Mouse (Mus musculus) G1E (cell line): ENCODE measurements around the gene Ppp1r15a.

Source experiments
- CTCF ChIP-seq: IDR thresholded peaks from 2 replicates; pipeline ENCODE4 v1.5.1; 2012; ENCODE audit warnings: low read depth, low read length, inconsistent platforms, mixed read lengths
- GATA1 ChIP-seq: IDR thresholded peaks from 2 replicates; pipeline ENCODE4 v1.6.1; 2012; ENCODE audit warnings: borderline replicate concordance, low read length, inconsistent platforms, mixed read lengths
- POLR2AphosphoS5 ChIP-seq: IDR thresholded peaks from 2 replicates; pipeline ENCODE4 v1.6.1; 2012; ENCODE audit warnings: low read depth, low read length, inconsistent platforms; ENCODE audit not compliant: insufficient replicate concordance
- TAL1 ChIP-seq: conservative IDR thresholded peaks from 2 replicates; pipeline ENCODE4 v1.6.1; 2012; ENCODE audit warnings: low read depth, low read length, inconsistent platforms, mixed read lengths

DNA sequence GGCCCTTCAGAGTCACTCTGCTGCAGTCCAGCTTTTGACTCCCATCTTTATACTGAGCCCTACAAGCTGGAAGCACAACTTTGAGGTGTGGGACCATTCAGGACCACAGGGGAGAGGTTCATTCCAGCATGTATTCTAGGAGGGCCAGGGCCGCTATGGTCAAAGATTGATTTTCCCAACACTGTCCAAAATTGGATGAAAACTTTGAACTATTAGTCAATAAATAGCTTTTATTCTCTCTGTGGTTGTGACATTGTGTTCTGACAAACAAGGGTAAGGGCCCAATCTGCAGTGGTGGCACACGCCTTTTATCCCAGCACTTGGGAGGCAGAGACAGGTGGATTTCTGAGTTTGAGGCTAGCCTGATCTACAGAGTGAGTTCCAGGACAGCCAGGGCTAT lies 27.9 kb upstream of the Ppp1r15a start:
- TF ChIP-seq CTCF (no peak), POLR2AphosphoS5 (no peak), GATA1 (no peak), TAL1 (no peak)
